Mouse (Mus musculus): ENCODE measurements around the gene AL731706.1. TPM values are rescaled to one million over a fixed set of nuclear protein-coding genes. Genes with fewer than 3 reads are reported as not detected.

Gene AL731706.1
- total RNA-seq, 2 experiments from 2014 or later: 5.8 to 21.6 TPM

- ATAC-seq (replicated peaks; ENCODE audit: poor library complexity): no peak
These were observed 53.2 kb downstream of the AL731706.1 start for GRCm38 (mm10) chr2:136837994-136838393.

GRCm38 (mm10) chr2:136835882-136836281, 55.3 kb downstream of the AL731706.1 start:
- no peak for ATAC-seq (replicated peaks; ENCODE audit: poor library complexity)

- no peak for ATAC-seq (replicated peaks; ENCODE audit: poor library complexity)
These were observed 56.5 kb downstream of the AL731706.1 start for GRCm38 (mm10) chr2:136834715-136835075.

DNA sequence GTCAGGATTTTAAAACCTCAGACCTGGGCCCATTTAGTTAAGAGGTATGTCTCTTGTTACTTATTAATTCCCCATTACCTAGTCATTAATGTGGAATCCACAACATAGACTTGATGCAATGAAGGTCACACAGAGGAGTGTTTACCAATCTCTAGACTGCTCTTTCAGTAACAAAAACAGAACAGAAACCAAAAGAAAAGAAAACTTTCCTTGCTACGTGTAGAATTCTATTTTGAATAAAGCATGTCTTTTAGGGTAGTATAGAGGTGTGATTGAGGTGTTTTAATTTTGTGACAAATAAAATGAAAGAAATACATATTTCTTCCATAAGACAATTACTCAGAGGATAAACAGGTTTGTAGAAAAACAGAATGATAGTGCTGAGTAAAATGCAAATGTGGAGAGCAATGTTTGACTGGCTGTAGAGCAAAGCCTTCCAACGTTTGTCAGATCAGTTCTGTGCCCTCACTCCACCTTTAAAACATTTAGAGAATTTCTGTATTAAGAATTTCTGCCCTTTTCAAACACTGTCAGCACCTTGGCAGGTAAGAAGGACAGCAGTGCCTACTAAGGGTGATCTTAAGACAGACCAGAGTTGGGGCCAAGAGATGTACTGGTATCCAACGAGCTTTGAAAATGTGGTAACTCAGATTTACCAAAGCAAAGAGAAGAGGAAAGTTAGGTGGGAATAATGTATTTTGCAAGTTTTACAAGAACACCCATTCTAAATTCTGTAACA, 57.0 kb downstream of the AL731706.1 start:
- ATAC-seq (replicated peaks; ENCODE audit: poor library complexity): no peak

- no peak for ATAC-seq (replicated peaks; ENCODE audit: poor library complexity)
These were observed 58.3 kb downstream of the AL731706.1 start for GRCm38 (mm10) chr2:136832936-136833335.

Other genes with a start within 250 kb of the AL731706.1 start
- gene Snap25, start 177.9 kb downstream of the AL731706.1 start, total RNA-seq (2015): not detected in 2 replicates
- gene Snap25, start 177.9 kb downstream of the AL731706.1 start, total RNA-seq (2017): not detected in 2 replicates
- 5.2 and 24.7 TPM in 2 replicates for gene AL731706.2, start 5.7 kb downstream of the AL731706.1 start, total RNA-seq (2015)
- gene AL731706.2, start 5.7 kb downstream of the AL731706.1 start, total RNA-seq (2017): 22.6 TPM in 1 of 2 replicates, not detected in the other
- gene Slx4ip, start 171 bp downstream of the AL731706.1 start, total RNA-seq (2015): 7.8 and 8.3 TPM in 2 replicates
- gene Slx4ip, start 171 bp downstream of the AL731706.1 start, total RNA-seq (2017): 4.6 and 6.2 TPM in 2 replicates
- 19.4 and 28.2 TPM in 2 replicates for gene Mkks, start within 50 bp of the AL731706.1 start, total RNA-seq (2015)
- 6.6 and 8.7 TPM in 2 replicates for gene Mkks, start within 50 bp of the AL731706.1 start, total RNA-seq (2017)
- gene Jag1, start 225.3 kb upstream of the AL731706.1 start, total RNA-seq (2015): 0.62 and 0.76 TPM in 2 replicates
- gene Jag1, start 225.3 kb upstream of the AL731706.1 start, total RNA-seq (2017): 0.81 and 1.00 TPM in 2 replicates